Mouse (Mus musculus): Measurements from ENCODE around the gene Rad23b. TPM values are rescaled to one million over a fixed set of nuclear protein-coding genes. Genes with fewer than 3 reads are reported as not detected.

Rad23b gene
- polyA plus RNA-seq, 2 experiments, result 37.3 to 49.2 TPM

DNA sequence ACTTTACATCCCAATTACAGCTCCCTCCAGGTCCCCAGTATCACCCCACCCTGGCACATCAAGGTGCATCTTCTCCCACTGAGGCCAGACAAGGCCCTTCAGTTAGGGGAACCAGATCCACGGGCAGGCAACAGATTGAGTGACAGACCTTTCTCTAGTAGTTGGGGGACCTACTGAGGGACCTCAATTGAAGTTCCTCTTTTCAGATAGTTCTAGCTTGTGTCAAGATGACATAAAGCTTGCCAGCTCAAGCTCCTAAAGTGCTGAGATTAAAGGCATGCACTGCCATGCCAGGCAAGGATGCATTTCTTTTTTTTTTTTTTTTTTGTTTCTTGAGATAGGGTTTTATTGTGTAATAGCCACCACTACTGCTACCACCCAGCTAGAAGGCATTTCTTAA lies 16.2 kb downstream of the Rad23b start:
- H3K27me3 ChIP-seq (ENCODE audit: control insufficient read depth, insufficient read depth, low read length), result no peaks in the 10 kb centered on the region
- no peaks in the 10 kb centered on the region for H3K4me1 ChIP-seq (replicated peaks; ENCODE audit: control insufficient read depth in 2 of 2, insufficient read depth in 2 of 2, low read length in 1 of 2)
- H3K4me3 ChIP-seq (ENCODE audit: insufficient read depth in 1 of 2, low read depth in 2 of 2, low read length in 2 of 2), result no peak overlapping the region
- H3K36me3 ChIP-seq (replicated peaks; ENCODE audit: control insufficient read depth, insufficient read depth, low read depth), result peaks cover 7% of the 10 kb centered on the region
- TF ChIP-seq EP300 (IDR thresholded peaks at IDR 0.05; ENCODE audit: low read depth) (no peak), CTCF (IDR thresholded peaks at IDR 0.05; ENCODE audit: low read depth) (no peak)
- H3K9me3 ChIP-seq (ENCODE audit: control insufficient read depth, low read length), result no peaks in the 10 kb centered on the region
- no peak overlapping the region for H3K4me2 ChIP-seq (ENCODE audit: low read depth)
- no peak overlapping the region for H3K9ac ChIP-seq (replicated peaks)
- ATAC-seq (ENCODE audit: insufficient read depth) (no peak), DNase-seq (ENCODE audit: low read depth in 3 of 3, low spot score in 3 of 3) (no peak)
- 16% methylated on average over 1 of the region's 1 CpGs for WGBS (ENCODE audit: insufficient replicate concordance)
- H3K27ac ChIP-seq, result no peak overlapping the region

- H3K9me3 ChIP-seq (ENCODE audit: control insufficient read depth, low read length), result no peaks in the 10 kb centered on the region
- WGBS (ENCODE audit: insufficient replicate concordance), result 87% methylated on average over 3 of the region's 3 CpGs
- H3K36me3 ChIP-seq (replicated peaks; ENCODE audit: control insufficient read depth, insufficient read depth, low read depth), result peaks cover 23% of the 10 kb centered on the region
- H3K4me1 ChIP-seq (replicated peaks; ENCODE audit: control insufficient read depth in 2 of 2, insufficient read depth in 2 of 2, low read length in 1 of 2), result no peaks in the 10 kb centered on the region
- no peak for ATAC-seq (ENCODE audit: insufficient read depth)
- no peaks in the 10 kb centered on the region for H3K27me3 ChIP-seq (ENCODE audit: control insufficient read depth, insufficient read depth, low read length)
- TF ChIP-seq EP300 (IDR thresholded peaks at IDR 0.05; ENCODE audit: low read depth), result no peak
- TF ChIP-seq CTCF (IDR thresholded peaks at IDR 0.05; ENCODE audit: low read depth), result no peak
- H3K27ac ChIP-seq, result no peak overlapping the region
- no peak overlapping the region for H3K4me2 ChIP-seq (ENCODE audit: low read depth)
- H3K9ac ChIP-seq (replicated peaks), result no peak overlapping the region
- no peak for DNase-seq (ENCODE audit: low read depth in 3 of 3, low spot score in 3 of 3)
- H3K4me3 ChIP-seq (ENCODE audit: insufficient read depth in 1 of 2, low read depth in 2 of 2, low read length in 2 of 2), result no peak overlapping the region
Measured at GRCm38 (mm10) chr4:55370127-55370526, 20.3 kb downstream of the Rad23b start.

DNA sequence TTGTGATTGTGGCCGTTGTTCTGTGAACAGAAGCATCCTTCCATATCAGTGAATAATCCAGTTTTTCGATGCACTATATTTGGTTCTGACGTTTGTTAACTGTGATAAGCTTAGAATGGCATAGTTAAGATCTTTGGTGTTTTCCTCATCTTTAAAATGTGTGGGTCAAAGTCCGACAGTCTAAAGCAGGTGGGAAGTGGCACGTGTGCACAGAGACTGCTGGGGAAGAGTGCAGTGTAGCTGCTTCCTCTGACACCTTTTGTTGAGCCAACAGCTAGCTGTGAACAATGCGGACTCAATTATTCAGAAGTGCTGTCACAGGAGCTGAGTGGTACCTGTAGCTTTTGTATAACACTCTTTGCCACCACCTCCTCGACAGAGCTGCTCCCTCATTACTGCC lies 21.5 kb downstream of the Rad23b start:
- DNase-seq (ENCODE audit: low read depth in 3 of 3, low spot score in 3 of 3), result no peak
- H3K9ac ChIP-seq (replicated peaks), result no peak overlapping the region
- H3K9me3 ChIP-seq (ENCODE audit: control insufficient read depth, low read length), result no peaks in the 10 kb centered on the region
- no peaks in the 10 kb centered on the region for H3K27me3 ChIP-seq (ENCODE audit: control insufficient read depth, insufficient read depth, low read length)
- H3K4me1 ChIP-seq (replicated peaks; ENCODE audit: control insufficient read depth in 2 of 2, insufficient read depth in 2 of 2, low read length in 1 of 2), result no peaks in the 10 kb centered on the region
- 67% methylated on average over 7 of the region's 7 CpGs for WGBS (ENCODE audit: insufficient replicate concordance)
- ATAC-seq (ENCODE audit: insufficient read depth), result no peak
- H3K4me2 ChIP-seq (ENCODE audit: low read depth), result no peak overlapping the region
- H3K36me3 ChIP-seq (replicated peaks; ENCODE audit: control insufficient read depth, insufficient read depth, low read depth), result peaks cover 25% of the 10 kb centered on the region
- H3K4me3 ChIP-seq (ENCODE audit: insufficient read depth in 1 of 2, low read depth in 2 of 2, low read length in 2 of 2), result no peak overlapping the region
- H3K27ac ChIP-seq, result no peak overlapping the region
- TF ChIP-seq EP300 (IDR thresholded peaks at IDR 0.05; ENCODE audit: low read depth) (no peak), CTCF (IDR thresholded peaks at IDR 0.05; ENCODE audit: low read depth) (no peak)

DNA sequence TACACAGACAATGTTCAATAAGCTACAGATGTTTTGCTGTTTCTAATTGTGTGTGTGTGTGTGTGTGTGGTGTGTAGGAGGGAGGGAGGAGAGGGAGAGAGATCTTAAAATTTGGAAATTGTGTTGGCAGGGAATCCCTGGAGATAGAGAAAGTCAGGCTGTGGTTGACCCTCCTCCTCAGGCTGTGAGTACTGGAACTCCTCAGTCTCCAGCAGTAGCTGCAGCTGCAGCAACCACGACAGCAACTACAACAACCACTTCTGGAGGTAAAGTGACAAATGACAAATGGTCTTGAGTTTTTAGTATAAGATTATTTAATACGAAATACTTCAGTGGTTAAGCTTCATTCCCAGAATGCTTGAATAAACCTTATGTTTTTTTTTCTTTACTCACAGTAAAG lies 32.5 kb downstream of the Rad23b start:
- Histone ChIP-seq H3K27me3 (ENCODE audit: control insufficient read depth, insufficient read depth, low read length) (no peaks in the 10 kb centered on the region), H3K36me3 (replicated peaks; ENCODE audit: control insufficient read depth, insufficient read depth, low read depth) (peaks cover 69% of the 10 kb centered on the region)
- no peak for TF ChIP-seq EP300 (IDR thresholded peaks at IDR 0.05; ENCODE audit: low read depth)
- TF ChIP-seq CTCF (IDR thresholded peaks at IDR 0.05; ENCODE audit: low read depth), result no peak

DNA sequence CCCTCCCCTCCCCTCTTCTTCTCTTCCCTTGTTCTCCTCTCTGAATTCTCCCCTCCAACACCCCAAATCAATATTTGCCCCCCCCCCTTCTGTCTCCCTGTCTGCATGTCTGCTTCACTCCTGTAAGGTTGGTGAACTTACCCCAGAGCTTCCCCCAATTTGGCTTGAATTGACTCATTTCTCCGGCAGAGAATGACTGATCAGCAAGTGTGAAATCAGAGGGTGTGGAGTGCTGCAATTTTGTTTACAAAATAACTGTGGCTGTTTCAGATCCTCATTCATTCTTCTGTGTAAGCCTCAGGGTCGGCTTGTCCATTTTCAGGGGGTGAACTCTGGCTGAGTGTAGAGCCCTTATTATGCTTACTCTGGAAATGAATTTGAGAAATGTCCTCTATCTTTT lies 36.9 kb downstream of the Rad23b start:
- H3K4me3 ChIP-seq (ENCODE audit: insufficient read depth in 1 of 2, low read depth in 2 of 2, low read length in 2 of 2), result no peak overlapping the region
- DNase-seq (ENCODE audit: low read depth in 3 of 3, low spot score in 3 of 3), result no peak
- peaks cover 50% of the 10 kb centered on the region for H3K36me3 ChIP-seq (replicated peaks; ENCODE audit: control insufficient read depth, insufficient read depth, low read depth)
- H3K27me3 ChIP-seq (ENCODE audit: control insufficient read depth, insufficient read depth, low read length), result no peaks in the 10 kb centered on the region
- TF ChIP-seq EP300 (IDR thresholded peaks at IDR 0.05; ENCODE audit: low read depth) (no peak), CTCF (IDR thresholded peaks at IDR 0.05; ENCODE audit: low read depth) (no peak)
- ATAC-seq (ENCODE audit: insufficient read depth), result no peak
- H3K27ac ChIP-seq, result no peak overlapping the region
- no peak overlapping the region for H3K9ac ChIP-seq (replicated peaks)
- no peak overlapping the region for H3K4me2 ChIP-seq (ENCODE audit: low read depth)
- WGBS (ENCODE audit: insufficient replicate concordance), result 60% methylated on average over 2 of the region's 2 CpGs
- no peaks in the 10 kb centered on the region for H3K4me1 ChIP-seq (replicated peaks; ENCODE audit: control insufficient read depth in 2 of 2, insufficient read depth in 2 of 2, low read length in 1 of 2)
- H3K9me3 ChIP-seq (ENCODE audit: control insufficient read depth, low read length), result no peaks in the 10 kb centered on the region

More for the DNA sequence above, 32.5 kb downstream of the Rad23b start:
- 81% methylated on average over 2 of the region's 2 CpGs for WGBS (ENCODE audit: insufficient replicate concordance)
- ATAC-seq (ENCODE audit: insufficient read depth) (no peak), DNase-seq (ENCODE audit: low read depth in 3 of 3, low spot score in 3 of 3) (no peak)
- Histone ChIP-seq H3K27ac (no peak overlapping the region), H3K9ac (replicated peaks) (no peak overlapping the region), H3K4me1 (replicated peaks; ENCODE audit: control insufficient read depth in 2 of 2, insufficient read depth in 2 of 2, low read length in 1 of 2) (no peaks in the 10 kb centered on the region), H3K4me3 (ENCODE audit: insufficient read depth in 1 of 2, low read depth in 2 of 2, low read length in 2 of 2) (no peak overlapping the region), H3K9me3 (ENCODE audit: control insufficient read depth, low read length) (no peaks in the 10 kb centered on the region), H3K4me2 (ENCODE audit: low read depth) (no peak overlapping the region)
